Mouse (Mus musculus): ENCODE results near the gene Shank1. TPM values are rescaled to one million over a fixed set of nuclear protein-coding genes. Genes with fewer than 3 reads are reported as not detected.

Shank1 gene
- total RNA-seq, 2 experiments from 2014 or later: 0.23 TPM; not detected in 1

- ATAC-seq (replicated peaks; ENCODE audit: low FRiP score, poor library complexity, severe bottlenecking): no peak
Observed at GRCm38 (mm10) chr7:44358886-44359654, 49.0 kb downstream of the Shank1 start.

- ATAC-seq (replicated peaks; ENCODE audit: low FRiP score, poor library complexity, severe bottlenecking): peak; percentile 58
Observed at GRCm38 (mm10) chr7:44359908-44360672, 50.0 kb downstream of the Shank1 start.

GRCm38 (mm10) chr7:44360792-44361301, 50.8 kb downstream of the Shank1 start:
- no peak for ATAC-seq (replicated peaks; ENCODE audit: low FRiP score, poor library complexity, severe bottlenecking)

GRCm38 (mm10) chr7:44372678-44373077, 62.6 kb downstream of the Shank1 start:
- no peak for ATAC-seq (replicated peaks; ENCODE audit: low FRiP score, poor library complexity, severe bottlenecking)

- no peak for ATAC-seq (replicated peaks; ENCODE audit: low FRiP score, poor library complexity, severe bottlenecking)
Observed at GRCm38 (mm10) chr7:44373460-44373859, 63.4 kb downstream of the Shank1 start.

GRCm38 (mm10) chr7:44373889-44374652, 64.0 kb downstream of the Shank1 start:
- ATAC-seq (replicated peaks; ENCODE audit: low FRiP score, poor library complexity, severe bottlenecking): peak; percentile 46; the same call in 1 of the 2 replicates

- ATAC-seq (replicated peaks; ENCODE audit: low FRiP score, poor library complexity, severe bottlenecking): no peak
Observed at GRCm38 (mm10) chr7:44374756-44375155, 64.7 kb downstream of the Shank1 start.

GRCm38 (mm10) chr7:44375207-44375606, 65.2 kb downstream of the Shank1 start:
- ATAC-seq (replicated peaks; ENCODE audit: low FRiP score, poor library complexity, severe bottlenecking): no peak

- no peak for ATAC-seq (replicated peaks; ENCODE audit: low FRiP score, poor library complexity, severe bottlenecking)
Observed at GRCm38 (mm10) chr7:44375793-44376192, 65.7 kb downstream of the Shank1 start.

- ATAC-seq (replicated peaks; ENCODE audit: low FRiP score, poor library complexity, severe bottlenecking): no peak
Observed at GRCm38 (mm10) chr7:44378290-44378689, 68.2 kb downstream of the Shank1 start.

- ATAC-seq (replicated peaks; ENCODE audit: low FRiP score, poor library complexity, severe bottlenecking): no peak
Observed at GRCm38 (mm10) chr7:44382541-44382940, 72.5 kb downstream of the Shank1 start.

GRCm38 (mm10) chr7:44383980-44384715, 74.1 kb downstream of the Shank1 start, which contains the start of gene Syt3:
TSS of gene Syt3 (plus strand) at chr7:44384102.
- ATAC-seq (replicated peaks; ENCODE audit: low FRiP score, poor library complexity, severe bottlenecking): no peak

GRCm38 (mm10) chr7:44384716-44385059, 74.6 kb downstream of the Shank1 start:
- ATAC-seq (replicated peaks; ENCODE audit: low FRiP score, poor library complexity, severe bottlenecking): no peak

GRCm38 (mm10) chr7:44385720-44386119, 75.7 kb downstream of the Shank1 start, which contains the start of gene 1700008O03Rik:
TSS of gene 1700008O03Rik (minus strand) at chr7:44385820.
- ATAC-seq (replicated peaks; ENCODE audit: low FRiP score, poor library complexity, severe bottlenecking): no peak

- ATAC-seq (replicated peaks; ENCODE audit: low FRiP score, poor library complexity, severe bottlenecking): no peak
Observed at GRCm38 (mm10) chr7:44391831-44392230, 81.8 kb downstream of the Shank1 start.

- no peak for ATAC-seq (replicated peaks; ENCODE audit: low FRiP score, poor library complexity, severe bottlenecking)
Observed at GRCm38 (mm10) chr7:44392341-44392740, 82.3 kb downstream of the Shank1 start.

- no peak for ATAC-seq (replicated peaks; ENCODE audit: low FRiP score, poor library complexity, severe bottlenecking)
Observed at GRCm38 (mm10) chr7:44393284-44393683, 83.2 kb downstream of the Shank1 start.

- ATAC-seq (replicated peaks; ENCODE audit: low FRiP score, poor library complexity, severe bottlenecking): peak; percentile 66
Observed at GRCm38 (mm10) chr7:44398570-44398969, 88.5 kb downstream of the Shank1 start.

GRCm38 (mm10) chr7:44401673-44402072, 91.6 kb downstream of the Shank1 start:
- no peak for ATAC-seq (replicated peaks; ENCODE audit: low FRiP score, poor library complexity, severe bottlenecking)
